Mouse (Mus musculus) T-helper 1 cell (primary cell): ENCODE results near the gene Lgr6.
"Not testable (repeated sequence)": the region's sequence is repeated elsewhere in the genome, so short reads cannot be mapped to it uniquely, and the experiment has no call there.

Source experiments
- in situ Hi-C: fragments of 300-600 bp; cut with MboI, MseI; formaldehyde crosslinking; loops from one replicate; pipeline ENCODE4 v1.15.1; 2025; ENCODE audit warnings: high pct_unique_total_duplicates

The Lgr6 gene

GRCm38 (mm10) chr1:135128986-135129385 is 23.9 kb upstream of the Lgr6 start:
- in situ Hi-C loops: no loop called here

- in situ Hi-C loops: no loop called here
These were observed 22.9 kb upstream of the Lgr6 start for GRCm38 (mm10) chr1:135128011-135128441.

- in situ Hi-C loops: no loop called here
These were observed 21.5 kb upstream of the Lgr6 start for GRCm38 (mm10) chr1:135126443-135127027.

- in situ Hi-C loops: no loop called here
These were observed 20.9 kb upstream of the Lgr6 start for GRCm38 (mm10) chr1:135125990-135126389.

- in situ Hi-C loops: no loop called here
These were observed 19.7 kb upstream of the Lgr6 start for GRCm38 (mm10) chr1:135124573-135125363.

- in situ Hi-C loops: no loop called here
These were observed 7.6 kb upstream of the Lgr6 start for GRCm38 (mm10) chr1:135112661-135113060.

- in situ Hi-C loops: not testable (repeated sequence)
These were observed 6.2 kb upstream of the Lgr6 start for GRCm38 (mm10) chr1:135111271-135111670.

- in situ Hi-C loops: no loop called here
These were observed 5.0 kb upstream of the Lgr6 start for GRCm38 (mm10) chr1:135110075-135110474.

- in situ Hi-C loops: loop anchor here (5.0 kb wide), 1 partner anchor 121 kb away; no protein-coding TSS in a partner anchor
These were observed 3.5 kb upstream of the Lgr6 start for GRCm38 (mm10) chr1:135108611-135109010.

- in situ Hi-C loops: loop anchor here (5.0 kb wide), 1 partner anchor 119 kb away; no protein-coding TSS in a partner anchor
These were observed 875 bp upstream of the Lgr6 start for GRCm38 (mm10) chr1:135105951-135106350.

- in situ Hi-C loops: no loop called here
These were observed 4.7 kb downstream of the Lgr6 start for GRCm38 (mm10) chr1:135100400-135100799.

- in situ Hi-C loops: no loop called here
These were observed 6.6 kb downstream of the Lgr6 start for GRCm38 (mm10) chr1:135098441-135098840.

- in situ Hi-C loops: no loop called here
These were observed 7.6 kb downstream of the Lgr6 start for GRCm38 (mm10) chr1:135097441-135097840.

GRCm38 (mm10) chr1:135096312-135096711 is 8.8 kb downstream of the Lgr6 start:
- in situ Hi-C loops: no loop called here

GRCm38 (mm10) chr1:135095189-135095588 is 9.9 kb downstream of the Lgr6 start:
- in situ Hi-C loops: no loop called here

GRCm38 (mm10) chr1:135094723-135095122 is 10.4 kb downstream of the Lgr6 start:
- in situ Hi-C loops: no loop called here

GRCm38 (mm10) chr1:135090914-135091313 is 14.2 kb downstream of the Lgr6 start:
- in situ Hi-C loops: no loop called here

- in situ Hi-C loops: no loop called here
These were observed 15.4 kb downstream of the Lgr6 start for GRCm38 (mm10) chr1:135089626-135090025.

- in situ Hi-C loops: no loop called here
These were observed 17.7 kb downstream of the Lgr6 start for GRCm38 (mm10) chr1:135087414-135087813.

GRCm38 (mm10) chr1:135086015-135086414 is 19.1 kb downstream of the Lgr6 start:
- in situ Hi-C loops: no loop called here

- in situ Hi-C loops: no loop called here
These were observed 19.7 kb downstream of the Lgr6 start for GRCm38 (mm10) chr1:135085296-135085871.

- in situ Hi-C loops: no loop called here
These were observed 21.6 kb downstream of the Lgr6 start for GRCm38 (mm10) chr1:135083465-135083864.

GRCm38 (mm10) chr1:135082267-135082666 is 22.8 kb downstream of the Lgr6 start:
- in situ Hi-C loops: no loop called here
